Mouse (Mus musculus): ENCODE data around the gene F2r. TPM values are rescaled to one million over a fixed set of nuclear protein-coding genes. Genes with fewer than 3 reads are reported as not detected.

The F2r gene
- polyA plus RNA-seq, 1 experiment from 2014 or later = 72.4 TPM

DNA sequence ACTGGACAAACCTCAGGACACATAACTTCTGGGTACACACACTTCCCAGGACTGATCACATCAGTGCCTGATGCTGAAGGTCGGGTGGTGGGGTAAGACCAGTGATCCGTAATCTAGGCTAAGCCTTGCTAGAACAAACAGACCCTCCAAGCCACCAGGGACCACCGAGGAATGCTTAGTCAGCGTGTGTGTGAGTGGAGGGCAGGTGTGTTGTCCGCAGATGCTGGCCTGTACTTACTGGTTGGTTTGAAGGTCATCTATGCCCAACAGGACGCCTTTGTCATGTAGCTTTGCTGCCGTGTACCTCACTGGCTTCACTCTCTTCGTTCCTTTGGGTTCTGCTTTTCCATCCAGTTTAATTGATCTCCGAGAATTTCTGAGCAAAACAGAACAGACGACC lies 11.5 kb upstream of the F2r start:
- H3K4me2 ChIP-seq = no peak overlapping the region
- no peak overlapping the region for H3K9ac ChIP-seq
- WGBS = 85% methylated on average over 10 of the region's 10 CpGs
- H3K36me3 ChIP-seq = 0 out of 2 replicates have a peak, but pooled peaks cover 3% of the 10 kb centered on the region
- H3K4me1 ChIP-seq = no peaks in the 10 kb centered on the region
- no peak overlapping the region for H3K27ac ChIP-seq
- no peak overlapping the region for H3K4me3 ChIP-seq
- H3K27me3 ChIP-seq = no peaks in the 10 kb centered on the region
- H3K9me3 ChIP-seq = no peaks in the 10 kb centered on the region
- no peak for ATAC-seq (ENCODE audit: insufficient number of reproducible peaks, low FRiP score, low TSS enrichment, low read depth)

DNA sequence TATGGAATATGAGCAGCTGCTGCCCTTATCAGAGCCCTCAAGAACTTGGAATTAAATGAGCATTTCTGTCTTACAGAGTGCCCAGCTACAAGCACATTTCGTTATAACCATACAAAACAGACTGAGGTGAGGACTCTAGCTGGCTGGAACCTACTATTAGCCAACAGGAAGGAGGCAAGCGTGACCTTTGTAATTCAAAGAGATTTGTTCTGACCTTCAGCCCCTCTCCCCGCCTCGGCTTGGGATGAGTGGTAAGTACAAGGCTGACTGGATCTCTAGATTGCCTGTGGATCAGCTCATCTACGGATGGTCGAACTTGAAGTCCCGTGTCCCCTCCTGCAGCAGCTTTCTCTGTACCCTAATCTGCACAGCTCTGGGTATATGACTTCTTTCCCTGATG lies 8.4 kb upstream of the F2r start:
- Histone ChIP-seq H3K4me2 (no peak overlapping the region), H3K27me3 (no peaks in the 10 kb centered on the region), H3K4me3 (no peak overlapping the region), H3K27ac (no peak overlapping the region), H3K4me1 (no peaks in the 10 kb centered on the region), H3K9ac (no peak overlapping the region), H3K9me3 (no peaks in the 10 kb centered on the region), H3K36me3 (0 out of 2 replicates have a peak, but pooled peaks cover 3% of the 10 kb centered on the region)
- WGBS = 79% methylated on average over 7 of the region's 7 CpGs
- ATAC-seq (ENCODE audit: insufficient number of reproducible peaks, low FRiP score, low TSS enrichment, low read depth) = no peak

DNA sequence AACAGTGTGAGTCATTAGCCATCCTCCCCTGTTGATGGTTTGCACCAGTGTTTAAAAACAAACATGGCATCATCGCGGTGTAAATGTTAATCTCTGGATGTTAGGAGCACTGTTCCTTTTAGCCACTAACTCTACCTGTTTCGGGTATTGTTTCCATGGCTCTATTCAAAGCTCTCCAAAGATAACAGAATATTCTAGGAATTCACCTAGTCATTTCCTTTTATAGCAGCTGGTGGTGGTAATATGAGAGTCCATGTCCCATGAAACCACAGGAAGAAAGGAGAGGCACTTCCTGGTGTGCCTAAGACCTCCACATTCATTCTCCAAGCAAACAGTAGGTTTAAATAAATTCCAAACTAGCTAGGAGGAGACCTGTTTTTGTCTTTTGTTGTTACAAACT lies 4.8 kb upstream of the F2r start:
- H3K9me3 ChIP-seq = no peaks in the 10 kb centered on the region
- WGBS = 74% methylated on average over 3 of the region's 3 CpGs
- no peak overlapping the region for H3K4me2 ChIP-seq
- no peak overlapping the region for H3K27ac ChIP-seq
- no peak overlapping the region for H3K4me3 ChIP-seq
- H3K27me3 ChIP-seq = no peaks in the 10 kb centered on the region
- no peak overlapping the region for H3K9ac ChIP-seq
- ATAC-seq (ENCODE audit: insufficient number of reproducible peaks, low FRiP score, low TSS enrichment, low read depth) = no peak
- H3K4me1 ChIP-seq = 0 out of 2 replicates have a peak, but pooled peaks cover 2% of the 10 kb centered on the region
- 0 out of 2 replicates have a peak, but pooled peaks cover 2% of the 10 kb centered on the region for H3K36me3 ChIP-seq

DNA sequence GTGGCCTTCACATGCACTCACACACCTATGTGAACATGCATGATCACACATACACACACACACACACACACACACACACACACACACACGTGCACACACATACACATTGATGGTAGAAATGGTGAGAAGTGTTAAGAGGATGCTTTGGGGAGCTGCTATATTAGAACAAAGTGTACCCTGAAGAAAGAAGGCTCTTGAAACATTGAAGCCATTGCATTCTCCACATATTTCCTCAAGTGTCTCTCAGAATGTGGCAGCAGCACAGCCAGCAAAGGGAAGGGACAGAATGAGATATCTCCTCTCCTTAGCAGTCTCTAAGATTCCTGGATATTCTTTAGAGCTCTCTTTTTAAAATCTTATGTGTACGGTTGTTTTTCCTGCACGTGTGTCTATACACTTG lies 3.3 kb upstream of the F2r start:
- WGBS = 72% methylated on average over 3 of the region's 3 CpGs
- Histone ChIP-seq H3K4me3 (no peak overlapping the region), H3K4me1 (peaks cover 9% of the 10 kb centered on the region), H3K9me3 (no peaks in the 10 kb centered on the region), H3K4me2 (no peak overlapping the region), H3K27ac (no peak overlapping the region), H3K9ac (no peak overlapping the region), H3K36me3 (no peaks in the 10 kb centered on the region), H3K27me3 (no peaks in the 10 kb centered on the region)
- ATAC-seq (ENCODE audit: insufficient number of reproducible peaks, low FRiP score, low TSS enrichment, low read depth) = no peak

DNA sequence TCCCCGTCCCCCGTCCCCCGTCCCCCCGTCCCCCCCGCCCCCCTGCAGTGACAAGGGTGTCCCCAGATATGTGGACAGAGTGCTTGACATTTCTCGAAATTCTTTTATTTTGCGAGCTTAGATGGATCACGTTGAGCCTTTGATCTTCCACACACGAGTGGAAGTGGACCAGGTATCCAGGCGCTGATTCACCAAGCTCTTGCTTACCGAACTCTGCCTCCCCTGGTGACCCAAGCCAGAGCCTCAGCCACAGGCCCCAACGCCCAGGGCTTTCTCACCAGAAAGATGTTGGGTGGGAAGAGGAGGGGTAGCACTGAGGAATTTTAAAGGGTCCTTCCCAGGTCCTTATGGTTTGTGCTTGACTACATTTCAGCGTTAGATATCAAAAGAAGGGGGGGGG lies 572 bp upstream of the F2r start:
- no peak for ATAC-seq (ENCODE audit: insufficient number of reproducible peaks, low FRiP score, low TSS enrichment, low read depth)

DNA sequence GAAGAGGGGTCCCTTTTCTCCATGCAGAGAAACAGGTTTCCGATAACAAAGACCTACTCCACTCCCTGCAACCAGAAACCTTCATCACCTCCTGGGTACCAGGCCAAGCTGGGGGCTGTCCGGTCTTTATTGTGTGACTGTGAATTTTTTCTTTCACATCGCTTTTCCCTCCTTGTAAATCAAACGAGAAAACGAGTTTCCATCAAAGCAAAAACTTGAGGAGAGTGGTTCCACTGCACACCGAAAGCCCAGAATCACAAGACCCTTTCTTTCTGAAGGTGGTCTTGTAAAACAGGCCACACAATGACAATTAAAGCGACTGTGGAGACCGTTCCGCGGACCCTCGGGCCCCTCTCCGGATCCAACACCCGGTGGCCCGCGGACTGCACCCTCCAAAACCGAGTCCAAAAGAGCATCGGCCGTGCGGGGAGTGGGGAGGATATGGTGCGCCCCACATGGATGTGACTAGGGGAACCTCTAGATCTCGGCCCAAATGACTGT lies 566 bp downstream of the F2r start:
- Histone ChIP-seq H3K4me1 (peaks cover 32% of the 10 kb centered on the region), H3K4me3 (peak overlapping the region; percentile 78), H3K4me2 (peak overlapping the region; percentile 76), H3K27ac (peak overlapping the region; percentile 84), H3K9me3 (no peaks in the 10 kb centered on the region), H3K27me3 (no peaks in the 10 kb centered on the region), H3K36me3 (no peaks in the 10 kb centered on the region), H3K9ac (peak overlapping the region; percentile 86)
- WGBS = under 1% methylated on average over 21 of the region's 21 CpGs
- ATAC-seq (ENCODE audit: insufficient number of reproducible peaks, low FRiP score, low TSS enrichment, low read depth) = 0 out of 2 replicates have a peak, but pooled peaks have one; percentile 17

More for the DNA sequence above, 572 bp upstream of the F2r start:
- H3K9me3 ChIP-seq = no peaks in the 10 kb centered on the region
- peaks cover 30% of the 10 kb centered on the region for H3K4me1 ChIP-seq
- peak overlapping the region; percentile 84 for H3K27ac ChIP-seq
- 4% methylated on average over 13 of the region's 13 CpGs for WGBS
- no peaks in the 10 kb centered on the region for H3K27me3 ChIP-seq
- peak overlapping the region; percentile 78 for H3K4me3 ChIP-seq
- peak overlapping the region; percentile 86 for H3K9ac ChIP-seq
- peak overlapping the region; percentile 76 for H3K4me2 ChIP-seq
- H3K36me3 ChIP-seq = no peaks in the 10 kb centered on the region

DNA sequence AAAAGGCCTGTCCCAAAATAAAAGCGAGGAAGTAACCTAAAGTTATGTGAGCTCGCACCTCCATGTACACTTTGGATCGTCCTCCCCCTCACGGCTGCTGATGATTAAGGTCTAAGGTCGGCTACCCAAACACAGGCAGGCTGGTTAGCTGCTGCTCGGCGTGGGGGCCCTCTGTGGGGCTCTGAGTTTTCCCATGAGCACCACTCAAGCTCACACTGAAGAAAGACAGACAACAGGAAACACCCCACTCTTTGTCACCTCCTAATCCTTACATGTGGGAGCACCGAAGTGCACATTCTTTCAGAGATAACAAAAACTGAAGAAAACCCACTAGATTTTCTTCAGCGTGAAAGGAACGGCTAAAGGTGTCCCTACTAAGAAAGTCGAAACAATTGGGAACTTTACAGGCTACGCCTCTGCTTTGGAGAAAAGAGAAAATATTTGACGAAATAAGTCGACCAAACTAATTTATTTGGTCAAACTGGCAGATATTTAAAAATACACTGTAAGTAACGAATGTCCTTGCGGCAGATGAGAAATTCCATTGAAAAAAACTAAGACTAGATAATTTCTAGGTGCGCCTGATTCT lies 1.1 kb downstream of the F2r start:
- Histone ChIP-seq H3K9ac (peak overlapping the region; percentile 86), H3K4me2 (peak overlapping the region; percentile 76), H3K4me1 (peaks cover 32% of the 10 kb centered on the region), H3K36me3 (peaks cover under 1% of the 10 kb centered on the region; the same call in 1 of the 2 replicates), H3K9me3 (no peaks in the 10 kb centered on the region), H3K27ac (no peak overlapping the region), H3K4me3 (peak overlapping the region; percentile 78), H3K27me3 (no peaks in the 10 kb centered on the region)
- 7% methylated on average over 17 of the region's 17 CpGs for WGBS
- no peak for ATAC-seq (ENCODE audit: insufficient number of reproducible peaks, low FRiP score, low TSS enrichment, low read depth)

DNA sequence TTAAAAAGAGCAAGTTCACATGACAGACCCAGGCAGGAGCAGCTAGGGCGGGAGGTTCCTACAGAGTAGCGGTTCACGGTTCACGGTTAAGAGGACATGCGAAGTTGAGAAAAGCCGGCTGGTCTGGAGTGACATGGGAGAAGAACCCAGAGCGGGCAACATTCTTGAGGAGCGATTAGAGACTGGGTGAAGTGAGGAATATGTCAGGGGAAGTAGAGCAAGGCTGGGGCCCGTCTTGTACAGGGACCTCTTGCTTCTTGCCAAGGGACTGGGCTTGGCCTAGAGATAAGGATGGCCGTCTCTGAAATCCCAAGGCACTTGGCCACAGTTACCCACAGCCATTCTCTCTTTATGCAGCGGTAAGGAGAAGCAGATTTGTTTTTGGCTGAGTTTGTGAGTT lies 1.8 kb downstream of the F2r start:
- Histone ChIP-seq H3K36me3 (peaks cover 3% of the 10 kb centered on the region; the same call in 1 of the 2 replicates), H3K4me3 (peak overlapping the region; percentile 78), H3K4me2 (peak overlapping the region; percentile 76), H3K27me3 (no peaks in the 10 kb centered on the region), H3K9ac (peak overlapping the region; percentile 17; the same call in 1 of the 2 replicates), H3K27ac (0 out of 2 replicates have a peak overlapping the region, but pooled peaks have one; percentile 17), H3K4me1 (peaks cover 32% of the 10 kb centered on the region), H3K9me3 (no peaks in the 10 kb centered on the region)
- 38% methylated on average over 11 of the region's 11 CpGs for WGBS
- no peak for ATAC-seq (ENCODE audit: insufficient number of reproducible peaks, low FRiP score, low TSS enrichment, low read depth)

DNA sequence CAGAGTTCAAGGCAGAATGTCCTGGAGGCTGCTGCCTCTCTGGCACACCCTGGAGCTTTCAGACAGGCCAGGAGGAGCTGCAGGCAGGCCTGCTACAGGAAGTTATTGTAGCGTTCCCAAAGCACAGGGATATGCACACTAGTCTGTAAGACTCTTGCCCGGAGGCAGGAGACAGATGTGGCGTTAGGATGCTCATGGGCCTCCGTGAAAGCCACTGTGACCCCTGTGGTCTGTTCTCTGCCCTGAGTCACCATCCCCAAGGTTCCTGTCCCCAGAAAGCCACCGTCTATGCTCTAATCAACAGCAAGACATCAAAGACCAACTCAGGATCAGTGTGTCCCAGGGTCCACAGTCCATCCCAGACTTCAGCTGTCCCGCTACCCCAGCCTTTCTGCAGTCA lies 3.5 kb downstream of the F2r start:
- peaks cover 32% of the 10 kb centered on the region for H3K4me1 ChIP-seq
- H3K27me3 ChIP-seq = no peaks in the 10 kb centered on the region
- no peak overlapping the region for H3K27ac ChIP-seq
- ATAC-seq (ENCODE audit: insufficient number of reproducible peaks, low FRiP score, low TSS enrichment, low read depth) = no peak
- no peak overlapping the region for H3K4me2 ChIP-seq
- no peak overlapping the region for H3K9ac ChIP-seq
- H3K9me3 ChIP-seq = no peaks in the 10 kb centered on the region
- no peak overlapping the region for H3K4me3 ChIP-seq
- 52% methylated on average over 6 of the region's 6 CpGs for WGBS
- H3K36me3 ChIP-seq = peaks cover 3% of the 10 kb centered on the region; the same call in 1 of the 2 replicates

DNA sequence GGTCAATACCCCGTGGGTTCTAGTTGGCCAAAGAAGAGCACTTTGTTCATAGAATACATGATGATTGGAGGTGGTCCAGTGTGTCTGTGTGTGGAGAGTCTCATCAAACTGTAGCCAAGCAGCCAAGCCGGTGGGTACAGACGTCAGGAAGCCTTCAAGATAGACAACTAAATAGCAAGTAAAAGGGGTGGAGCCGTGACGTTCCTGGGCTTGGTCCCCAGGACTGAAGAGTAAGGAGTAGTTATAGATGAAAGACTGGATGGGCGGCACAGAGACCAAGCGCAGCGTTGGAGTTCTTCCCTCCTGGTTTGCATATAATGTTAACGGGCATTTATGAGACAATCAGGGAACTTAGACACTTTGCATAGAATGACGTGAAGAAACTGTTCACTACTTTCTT lies 6.0 kb downstream of the F2r start:
- H3K27me3 ChIP-seq = no peaks in the 10 kb centered on the region
- no peaks in the 10 kb centered on the region for H3K9me3 ChIP-seq
- peaks cover 8% of the 10 kb centered on the region for H3K36me3 ChIP-seq
- no peak for ATAC-seq (ENCODE audit: insufficient number of reproducible peaks, low FRiP score, low TSS enrichment, low read depth)
- no peak overlapping the region for H3K4me2 ChIP-seq
- no peak overlapping the region for H3K9ac ChIP-seq
- peaks cover 30% of the 10 kb centered on the region for H3K4me1 ChIP-seq
- no peak overlapping the region for H3K27ac ChIP-seq
- no peak overlapping the region for H3K4me3 ChIP-seq
- 81% methylated on average over 10 of the region's 10 CpGs for WGBS

DNA sequence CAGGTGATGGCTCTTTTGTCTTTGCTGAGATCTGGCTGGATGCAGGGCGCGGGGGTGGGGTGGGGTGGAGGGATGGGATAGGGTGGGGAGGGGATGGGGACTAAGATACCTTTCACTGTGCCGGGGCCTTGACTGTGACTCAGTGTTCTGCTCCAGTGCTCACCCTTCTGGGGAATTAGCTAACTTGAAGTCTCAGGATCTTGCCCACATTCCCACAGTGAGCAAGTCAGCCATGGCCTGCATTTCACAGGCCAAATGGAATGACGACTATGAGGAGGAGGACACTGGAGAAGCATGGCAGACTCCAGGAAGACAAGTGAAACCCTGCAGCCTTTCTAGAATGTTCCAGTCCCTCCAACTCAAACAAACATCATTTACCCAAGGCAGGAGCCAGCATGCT lies 6.5 kb downstream of the F2r start:
- H3K9ac ChIP-seq = no peak overlapping the region
- peaks cover 25% of the 10 kb centered on the region for H3K4me1 ChIP-seq
- H3K27ac ChIP-seq = no peak overlapping the region
- WGBS = 79% methylated on average over 4 of the region's 4 CpGs
- H3K27me3 ChIP-seq = no peaks in the 10 kb centered on the region
- peaks cover 8% of the 10 kb centered on the region for H3K36me3 ChIP-seq
- no peak for ATAC-seq (ENCODE audit: insufficient number of reproducible peaks, low FRiP score, low TSS enrichment, low read depth)
- no peak overlapping the region for H3K4me3 ChIP-seq
- H3K9me3 ChIP-seq = no peaks in the 10 kb centered on the region
- H3K4me2 ChIP-seq = no peak overlapping the region

DNA sequence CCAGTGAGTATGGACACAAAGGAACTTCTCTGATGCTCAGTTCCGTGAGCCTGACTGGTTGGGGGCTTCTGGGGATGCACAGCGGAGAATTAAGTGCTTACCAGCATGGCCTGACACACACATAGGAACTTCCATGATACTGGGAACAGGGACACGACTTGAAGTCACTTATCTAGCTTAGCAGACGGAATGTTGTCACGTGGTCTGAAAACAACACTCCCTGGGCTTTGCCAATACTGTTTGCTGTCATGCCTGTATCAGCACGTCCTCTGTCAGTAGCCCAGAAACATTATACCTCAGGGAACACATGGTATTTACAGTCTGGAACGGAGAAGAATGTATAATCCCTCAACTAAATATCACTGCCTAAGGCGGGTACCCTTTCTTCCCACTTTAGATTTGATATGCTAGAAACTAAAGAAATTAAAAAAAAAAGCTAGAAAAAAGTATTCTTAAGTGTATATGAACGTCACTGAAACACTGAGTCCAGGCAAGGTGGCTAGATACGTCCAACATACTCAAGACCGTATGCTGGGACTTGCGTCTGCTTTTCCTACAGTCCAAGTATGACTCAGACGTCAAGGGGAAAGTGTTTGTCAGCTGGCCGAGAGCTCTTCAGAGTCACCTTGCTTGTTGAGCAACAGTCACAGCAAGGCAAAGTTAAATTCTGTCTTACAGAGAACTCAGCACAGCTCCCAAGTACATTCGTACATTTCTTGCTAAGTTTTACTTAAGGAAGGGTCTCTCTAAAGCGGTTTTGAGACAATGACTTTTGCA lies 7.3 kb downstream of the F2r start:
- peaks cover 17% of the 10 kb centered on the region for H3K4me1 ChIP-seq
- H3K4me3 ChIP-seq = no peak overlapping the region
- H3K27me3 ChIP-seq = no peaks in the 10 kb centered on the region
- H3K9me3 ChIP-seq = no peaks in the 10 kb centered on the region
- no peak overlapping the region for H3K4me2 ChIP-seq
- WGBS = 65% methylated on average over 16 of the region's 16 CpGs
- peaks cover 14% of the 10 kb centered on the region for H3K36me3 ChIP-seq
- no peak overlapping the region for H3K9ac ChIP-seq
- no peak overlapping the region for H3K27ac ChIP-seq
- ATAC-seq (ENCODE audit: insufficient number of reproducible peaks, low FRiP score, low TSS enrichment, low read depth) = no peak

Measured in limb, embryonic 15.5 days (tissue).